Mouse (Mus musculus) urinary bladder, postnatal 0 days (tissue): Measurements from ENCODE around the gene Cyp2b19. TPM values are rescaled to one million over a fixed set of nuclear protein-coding genes. Genes with fewer than 3 reads are reported as not detected.

Experiments used
- polyA plus RNA-seq: library from polyadenylated mRNA; unstranded; fragments of >200 nt; fragmentation: Nextera tagmentation; extraction: Ambion mirVana; gene quantifications from 2 replicates; pipeline ENCODE4 v1.2.1, GENCODE M21; 2015

The Cyp2b19 gene
- polyA plus RNA-seq, result not detected in 2 replicates

DNA sequence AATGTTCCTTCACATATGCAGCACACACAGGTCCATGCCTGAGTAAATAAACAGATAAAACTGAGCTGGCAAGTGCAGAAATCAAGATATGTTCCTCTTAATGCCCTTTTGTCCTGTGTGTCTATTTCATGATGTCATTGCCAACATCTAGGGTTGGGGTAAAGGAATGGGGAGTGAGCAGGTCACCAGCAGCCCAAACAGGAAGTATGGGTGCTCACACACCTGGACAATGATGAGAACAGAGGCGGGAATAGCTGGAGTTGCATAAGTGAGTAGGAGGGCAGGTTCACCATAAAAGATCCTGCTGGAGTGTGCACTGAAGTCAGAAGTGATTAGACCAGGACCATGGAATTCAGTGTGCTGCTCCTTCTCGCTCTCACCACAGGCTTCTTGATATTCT is at the start of gene Cyp2b19:
Cyp2b19 (plus strand) TSS at position 301 of the 400 bp plus-strand sequence.

DNA sequence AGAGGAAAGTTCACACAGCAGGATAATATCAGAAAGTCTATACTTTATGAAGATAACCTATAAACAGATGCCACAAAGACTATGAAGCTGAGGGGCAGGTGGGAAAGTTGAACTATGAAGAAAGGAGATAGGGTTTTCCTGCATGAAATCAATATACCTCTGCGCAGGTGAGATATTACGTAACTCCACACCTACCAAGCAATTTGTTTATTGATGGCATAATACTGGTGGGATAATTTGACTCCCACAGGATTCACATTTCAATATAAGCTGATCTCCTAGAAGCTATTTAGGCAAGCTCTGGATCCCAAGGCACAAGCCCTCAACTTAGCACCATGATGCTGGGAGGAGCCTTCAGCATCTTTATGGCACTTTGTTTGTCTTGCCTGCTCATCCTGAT is 51.6 kb downstream of the Cyp2b19 start, which contains the start of gene Cyp2g1:
Cyp2g1 (plus strand) TSS at position 301 of the 400 bp plus-strand sequence.

Other genes starting within 250 kb of the Cyp2b19 start
- gene Nlrp9a, start 222.1 kb upstream of the Cyp2b19 start, polyA plus RNA-seq, result not detected in 2 replicates
- gene Vmn1r185, start 138.7 kb upstream of the Cyp2b19 start, polyA plus RNA-seq, result not detected in 2 replicates
- gene Cyp2b23, start 70.7 kb upstream of the Cyp2b19 start, polyA plus RNA-seq, result 0.06 and 0.10 TPM in 2 replicates
- gene Cyp2g1, start 51.8 kb downstream of the Cyp2b19 start, polyA plus RNA-seq, result not detected in 2 replicates
- gene Cyp2a5, start 78.2 kb downstream of the Cyp2b19 start, polyA plus RNA-seq, result 0.11 TPM in 1 of 2 replicates, not detected in the other
- gene Cyp2a22, start 182.2 kb downstream of the Cyp2b19 start, polyA plus RNA-seq, result not detected in 2 replicates